Mouse (Mus musculus): Measurements from ENCODE around the gene Myo18b.

DNA sequence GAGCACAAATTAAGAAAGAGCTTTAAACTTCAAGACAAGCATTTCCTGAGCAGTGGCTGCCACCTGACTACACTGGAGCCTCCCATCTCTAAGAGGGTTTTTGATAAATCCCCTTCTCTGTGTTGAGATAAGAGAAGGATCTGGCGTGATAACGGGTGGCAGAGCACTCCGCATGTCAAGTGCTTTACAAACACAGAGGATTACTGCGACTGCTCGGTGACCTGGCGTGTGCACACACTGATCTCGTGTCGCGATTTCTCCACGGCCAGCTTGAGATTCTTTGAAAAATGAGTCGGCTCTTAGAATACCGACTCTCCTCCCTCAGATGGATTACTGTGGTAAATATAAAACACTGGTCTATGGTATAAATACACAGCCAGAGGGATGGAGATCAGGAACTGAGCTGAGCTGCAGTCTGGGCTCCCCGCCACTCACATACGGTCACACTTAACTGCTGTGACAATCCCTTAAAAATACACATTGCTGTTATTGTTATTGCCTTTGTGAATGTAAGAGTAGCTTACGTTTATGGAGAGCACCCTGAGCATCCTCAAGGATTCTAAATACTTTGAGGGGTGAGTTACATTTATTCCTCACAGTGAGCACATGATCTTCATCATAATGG lies 119.3 kb downstream of the Myo18b start:
- TF ChIP-seq CTCF (conservative IDR thresholded peaks at IDR 0.05 in 1 of 2, IDR thresholded peaks at IDR 0.05 in 1 of 2; ENCODE audit: low read depth in 2 of 2, low read length in 2 of 2) (no peak), RCOR1 (conservative IDR thresholded peaks at IDR 0.05; ENCODE audit: low read depth, low read length) (no peak), TCF12 (IDR thresholded peaks at IDR 0.05; ENCODE audit: low read depth, low read length) (no peak), ETS1 (conservative IDR thresholded peaks at IDR 0.05; ENCODE audit: low read depth, low read length) (no peak), EP300 (IDR thresholded peaks at IDR 0.05; ENCODE audit: low read length) (no peak)
